Mouse (Mus musculus): ENCODE measurements at regions not wholly inside any gene's neighbourhood (a gene's known extent, or its start where the extent isn't known, plus 50 kb on each side); places are given as distances from the start of the nearest gene placed in this dataset.

GRCm38 (mm10) chr7:73044316-73044715 lies 331.0 kb upstream of the Rgma start:
- no peak for TF ChIP-seq USF1 (IDR thresholded peaks at IDR 0.05; ENCODE audit: low read depth, low read length)
- TF ChIP-seq CTCF (IDR thresholded peaks at IDR 0.05 in 2 of 3, conservative IDR thresholded peaks at IDR 0.05 in 1 of 3; ENCODE audit: control insufficient read depth in 1 of 3, insufficient read depth in 1 of 3, low read depth in 2 of 3, low read length in 3 of 3, poor library complexity in 1 of 3, severe bottlenecking in 1 of 3), result no peak
- TF ChIP-seq SMC3 (IDR thresholded peaks at IDR 0.05; ENCODE audit: low read depth, low read length), result no peak
- no peak for TF ChIP-seq ELF1 (IDR thresholded peaks at IDR 0.05; ENCODE audit: low read depth, low read length)
- TF ChIP-seq HCFC1 (IDR thresholded peaks at IDR 0.05; ENCODE audit: low read depth, low read length), result no peak
- TF ChIP-seq POLR2AphosphoS2 (IDR thresholded peaks at IDR 0.05; ENCODE audit: low read length), result no peak
- TF ChIP-seq USF2 (IDR thresholded peaks at IDR 0.05; ENCODE audit: borderline replicate concordance in 1 of 2, insufficient read depth in 1 of 2, low read depth in 1 of 2, low read length in 2 of 2), result no peak
- TF ChIP-seq EP300 (IDR thresholded peaks at IDR 0.05; ENCODE audit: low read depth in 1 of 2, low read length in 2 of 2), result no peak

Data from MEL (cell line).